Mouse (Mus musculus) heart, adult 18-20 months (tissue): ENCODE measurements around the gene Mettl23. TPM values are rescaled to one million over a fixed set of nuclear protein-coding genes. Genes with fewer than 3 reads are reported as not detected.

Experiments used
- DNase-seq, 2 experiments: peaks; one replicate each; pipeline ENCODE4 v3.0.0; 2021 to 2022; ENCODE audit warnings: mixed read lengths in 1 of 2
- long read RNA-seq, 2 experiments: library from polyadenylated mRNA; stranded (forward); transcript quantifications; one replicate each; pipeline ENCODE4 v2.0.0; 2021
- total RNA-seq, 2 experiments: library from RNA; stranded (reverse); gene quantifications; 2 replicates each; pipeline ENCODE4 v1.2.3; 2021

Gene Mettl23
- total RNA-seq, result 10 to 100 TPM; 38.3 to 46.4 TPM
- long read RNA-seq, experiment 1, transcript Mettl23-201 (5 exons, 1,276 nt), result major isoform, 35 of 70 reads
- long read RNA-seq, experiment 1, partial matches to known transcripts, result 23 of 70 reads
- long read RNA-seq, experiment 1, other reads (novel, unspliced or antisense), result 10 of 70 reads
- long read RNA-seq, experiment 2, transcript Mettl23-201 (5 exons, 1,276 nt), result major isoform, 30 of 58 reads
- long read RNA-seq, experiment 2, partial matches to known transcripts, result 26 of 58 reads
- long read RNA-seq, experiment 2, other reads (novel, unspliced or antisense), result 1 of 58 reads

- DNase-seq, result peak; percentile 96 to 99
Measured at GRCm38 (mm10) chr11:116843261-116844233, at the start of gene Mettl23, which contains the start of gene Jmjd6. Gene Mettl23 (plus strand): TSS chr11:116843278. Gene Jmjd6 (minus strand): TSS chr11:116843449.

DNA sequence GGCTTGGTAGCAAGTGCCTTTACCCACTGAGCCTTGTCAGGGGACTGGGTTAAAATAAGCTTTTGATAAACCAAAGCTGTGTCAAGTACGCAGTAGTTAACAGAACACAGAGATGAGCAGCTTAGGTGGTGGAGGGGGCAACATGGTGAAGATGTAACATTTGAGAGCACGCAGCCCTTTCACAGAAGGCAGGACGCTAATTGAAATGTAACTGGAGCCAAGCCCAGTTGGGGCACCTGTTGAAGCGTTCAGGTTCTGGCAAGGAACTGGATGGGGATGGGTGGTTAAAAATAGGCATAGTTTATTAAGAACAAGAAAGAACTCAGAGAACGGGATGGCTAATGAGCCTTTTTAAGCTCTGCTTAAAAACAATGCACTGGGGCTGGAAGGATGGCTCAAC lies 43.7 kb upstream of the Mettl23 start:
- DNase-seq, result peak; percentile 43 to 48

DNA sequence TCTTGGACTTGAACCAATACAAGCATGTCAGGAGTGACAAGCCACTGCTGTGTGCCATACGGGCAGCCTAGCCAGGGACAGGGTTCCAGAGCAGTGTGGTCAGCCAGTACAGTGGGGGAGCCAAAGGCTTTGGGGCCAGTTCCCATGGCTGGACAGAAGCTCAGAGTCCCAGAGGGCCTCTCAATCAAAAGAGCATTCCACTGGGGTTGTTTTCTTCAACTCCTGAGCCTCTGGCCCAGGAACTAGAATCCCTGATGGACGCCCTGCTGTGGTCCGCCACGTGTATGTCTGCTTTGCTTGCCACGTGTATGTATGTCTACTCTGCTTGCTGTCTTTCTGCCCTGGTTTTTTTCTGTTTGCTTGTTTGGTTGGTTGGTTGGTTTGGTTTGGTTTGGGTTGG lies 42.0 kb upstream of the Mettl23 start:
- DNase-seq, result no peak

- no peak for DNase-seq
Measured at GRCm38 (mm10) chr11:116802709-116803108, 40.4 kb upstream of the Mettl23 start.

GRCm38 (mm10) chr11:116806136-116807071 lies 36.7 kb upstream of the Mettl23 start:
- DNase-seq, result peak; percentile 67 to 82

DNA sequence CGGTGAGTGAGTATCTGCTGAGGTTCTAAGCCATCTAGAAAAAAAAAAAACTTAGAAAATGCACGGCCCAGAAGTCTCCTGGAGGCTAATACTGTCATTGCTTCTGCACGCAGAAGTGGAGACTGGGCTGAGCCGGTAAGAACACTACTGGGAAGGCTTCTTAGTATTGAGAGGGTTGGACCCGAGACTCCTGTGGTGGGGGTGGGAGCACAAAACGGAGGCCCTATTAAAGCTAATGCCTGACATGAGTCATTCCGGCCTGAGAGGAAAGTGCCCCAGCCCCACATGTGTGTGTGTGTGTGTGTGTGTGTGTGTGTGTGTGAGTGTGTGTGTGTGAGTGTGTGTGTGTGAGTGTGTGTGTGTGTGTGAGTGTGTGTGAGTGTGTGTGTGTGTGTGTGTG lies 36.0 kb upstream of the Mettl23 start:
- DNase-seq, result peak in 1 of 2 experiments; percentile 48

DNA sequence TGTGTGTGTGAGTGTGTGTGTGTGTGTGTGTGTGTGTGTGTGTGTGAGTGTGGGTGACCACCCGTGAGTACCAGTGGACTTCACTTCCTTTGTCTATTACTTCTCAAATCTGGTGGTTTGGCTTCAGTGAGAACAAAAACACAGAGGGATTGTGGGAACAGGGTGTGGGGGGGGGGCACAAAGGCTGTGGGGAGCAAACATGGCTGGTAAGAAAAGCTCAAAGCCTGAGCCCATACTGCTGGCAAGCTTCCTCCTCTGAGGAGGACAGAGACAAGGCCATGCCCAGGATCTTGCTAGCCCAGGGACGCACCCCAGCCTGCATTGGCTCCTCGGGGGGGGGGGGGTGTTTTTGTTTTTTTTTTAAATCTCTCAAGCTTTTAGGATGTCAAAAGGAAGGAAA lies 35.6 kb upstream of the Mettl23 start:
- DNase-seq, result no peak

DNA sequence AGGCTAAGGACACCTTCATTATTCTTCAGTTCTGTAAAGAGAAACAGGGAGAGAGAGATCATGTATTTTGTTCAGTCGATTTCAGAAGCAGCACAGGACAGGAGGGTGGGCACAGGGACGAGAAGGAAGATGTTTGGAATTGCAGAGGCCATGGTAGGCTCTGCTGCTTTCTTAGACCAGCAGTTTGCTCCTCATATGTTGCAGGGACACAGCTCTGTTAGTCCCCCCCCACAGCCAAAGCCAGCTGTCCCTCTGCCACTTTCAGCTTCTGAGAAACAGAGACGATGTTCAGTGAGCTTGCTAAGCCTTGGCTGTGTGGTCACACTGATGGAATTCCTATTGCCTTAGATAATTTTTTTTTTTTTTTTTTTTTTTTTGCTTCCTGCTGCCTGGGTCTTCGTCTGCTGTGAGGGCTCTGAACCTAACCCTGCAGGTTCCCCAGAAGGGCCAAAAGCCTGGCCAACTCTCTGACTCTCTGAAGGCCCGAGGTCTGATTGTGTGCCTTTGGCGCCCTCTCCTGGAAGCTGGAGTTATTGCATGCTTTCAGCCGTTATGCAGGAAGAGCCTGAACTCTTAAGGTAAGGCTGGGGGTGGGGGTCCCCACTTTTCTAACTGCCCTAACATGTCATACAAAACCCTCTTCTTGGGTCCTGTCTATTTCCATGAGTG lies 35.0 kb upstream of the Mettl23 start:
- DNase-seq, result peak; percentile 86 to 94

DNA sequence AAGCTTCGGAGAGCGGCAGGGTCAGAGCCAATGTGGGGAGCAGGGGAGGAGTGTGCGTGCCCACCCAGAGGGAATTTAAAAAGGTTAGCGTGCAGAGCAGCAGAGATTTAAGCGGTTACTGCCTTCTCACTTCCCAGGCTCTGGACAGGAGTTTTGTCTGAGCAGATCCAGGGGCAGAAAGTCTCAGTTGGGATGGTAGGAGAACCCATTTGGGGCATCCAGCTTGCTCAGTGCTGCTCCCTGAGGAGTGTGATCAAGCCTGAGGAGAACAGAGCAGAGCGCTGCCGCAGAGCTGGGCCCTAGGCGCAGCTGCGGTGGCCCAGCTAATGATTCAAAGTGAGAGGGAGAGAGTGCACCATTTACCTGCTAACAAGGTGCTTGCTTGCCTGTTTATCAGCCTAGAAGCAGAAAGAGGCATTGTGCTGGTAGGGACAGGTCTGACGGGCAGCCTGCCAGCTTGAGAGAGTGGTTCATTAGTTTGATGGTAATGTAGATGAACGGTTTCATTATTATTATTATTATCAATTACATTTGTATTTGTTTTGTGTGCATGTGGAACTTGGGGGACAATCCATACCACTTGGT lies 34.2 kb upstream of the Mettl23 start:
- no peak for DNase-seq

- no peak for DNase-seq
Measured at GRCm38 (mm10) chr11:116809520-116809919, 33.6 kb upstream of the Mettl23 start.

- no peak for DNase-seq
Measured at GRCm38 (mm10) chr11:116810528-116810927, 32.5 kb upstream of the Mettl23 start.

DNA sequence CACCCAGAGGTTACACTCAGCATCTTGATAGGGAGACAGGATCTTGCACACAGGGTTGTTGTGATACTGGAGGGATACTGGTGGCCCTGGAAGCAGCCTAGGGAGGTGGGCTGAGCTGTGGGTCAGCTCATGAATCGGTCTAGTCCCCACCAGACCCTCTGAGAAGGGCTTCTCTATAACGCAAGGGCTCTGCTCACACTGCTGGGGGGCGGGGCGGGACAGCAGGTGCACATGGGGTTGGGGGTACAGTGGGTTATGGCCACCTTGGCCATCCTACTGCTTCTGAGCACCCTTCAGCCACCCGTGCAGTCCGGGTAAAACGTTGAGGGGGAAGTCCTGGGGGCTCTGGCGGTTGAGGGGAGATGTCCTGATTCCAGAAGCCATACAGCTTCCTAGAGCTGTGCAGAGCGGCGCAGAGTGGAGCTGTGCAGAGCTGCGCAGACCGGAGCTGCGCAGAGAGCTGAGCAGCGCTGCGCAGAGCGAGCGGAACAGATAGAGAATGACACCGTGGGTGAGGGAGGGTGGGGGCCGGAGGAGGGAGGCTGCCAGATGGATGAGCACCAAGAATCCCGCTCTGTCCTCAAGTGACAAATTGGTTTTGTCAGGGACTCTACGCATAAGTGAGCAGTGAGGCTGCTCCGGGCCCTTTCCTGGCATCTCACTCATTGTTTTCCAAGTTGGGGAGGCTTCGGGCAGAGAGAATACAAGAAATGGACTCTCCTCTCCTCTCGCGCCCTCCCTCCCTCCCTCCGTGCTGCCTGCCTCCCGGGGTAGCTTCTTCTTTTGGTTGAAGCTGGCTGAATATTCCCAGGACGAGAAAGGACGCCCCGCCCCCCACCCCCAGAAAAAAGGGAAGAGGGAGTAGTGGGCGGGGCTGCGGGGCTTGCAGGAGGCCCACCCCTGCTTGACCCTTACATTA lies 31.8 kb upstream of the Mettl23 start:
- peak in 1 of 2 experiments; percentile 55 for DNase-seq

- DNase-seq, result peak in 1 of 2 experiments; percentile 68
Measured at GRCm38 (mm10) chr11:116812793-116813529, 30.1 kb upstream of the Mettl23 start.

DNA sequence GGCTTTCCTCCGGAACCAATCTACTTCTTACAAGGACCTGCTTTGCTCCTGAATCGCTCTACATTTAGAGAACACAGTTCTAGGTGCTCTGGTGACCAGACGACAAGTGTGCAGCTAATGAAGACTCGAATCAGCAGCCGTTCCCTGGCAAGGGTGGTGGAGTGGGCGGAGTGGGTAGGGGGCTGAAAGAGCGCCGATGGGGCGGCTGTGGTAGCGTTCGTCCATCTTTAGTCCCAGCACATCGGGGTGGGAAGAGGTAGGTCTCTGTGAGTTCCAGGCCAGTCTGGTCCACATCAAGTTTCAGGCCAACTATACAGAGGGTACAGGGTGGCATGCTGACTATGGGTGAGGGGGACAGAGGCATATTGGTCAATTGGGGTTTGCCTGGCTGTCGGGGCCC lies 29.5 kb upstream of the Mettl23 start:
- no peak for DNase-seq

GRCm38 (mm10) chr11:116814076-116814883 lies 28.8 kb upstream of the Mettl23 start:
- peak; percentile 79 to 89 for DNase-seq

- DNase-seq, result no peak
Measured at GRCm38 (mm10) chr11:116814884-116815415, 28.1 kb upstream of the Mettl23 start.

GRCm38 (mm10) chr11:116816769-116817168 lies 26.3 kb upstream of the Mettl23 start:
- DNase-seq, result peak in 1 of 2 experiments; percentile 72

GRCm38 (mm10) chr11:116817567-116817966 lies 25.5 kb upstream of the Mettl23 start:
- DNase-seq, result no peak
